8 mouse cellular contexts compared by ENCODE assay signal in genomic region chr10:102158809-102159208, GRCm38 (mm10).
DNase-seq lines count a peak whose midpoint lies in the region; ATAC-seq and TF ChIP-seq lines count a peak whose summit lies in the region.

No protein-coding gene starts in this region.

- no peak for TF ChIP-seq POLR2A in lung, adult 2 months (IDR thresholded peaks at IDR 0.05; ENCODE audit: borderline replicate concordance, extremely low read depth, low read depth, low read length)

- H3K9ac ChIP-seq in lung, embryonic 14.5 days: no peak overlapping the region
- peak overlapping the region; percentile 53; the same call in 1 of the 2 replicates for H3K9ac ChIP-seq in forebrain, embryonic 13.5 days
- peak overlapping the region; percentile 42 for H3K9ac ChIP-seq in midbrain, embryonic 15.5 days

- H3K4me2 ChIP-seq in lung, embryonic 14.5 days: peak overlapping the region; percentile 59
- H3K4me2 ChIP-seq in forebrain, embryonic 13.5 days: peak overlapping the region; percentile 52
- H3K4me2 ChIP-seq in midbrain, embryonic 15.5 days: peak overlapping the region; percentile 50

- peak; percentile 28 for DNase-seq in lung, embryonic 14.5 days
- no peak for DNase-seq in lung, adult 2 months
- DNase-seq in layer of hippocampus, adult 8-10 months (ENCODE audit: low spot score in 2 of 2): peak; percentile 8 to 21
- no peak for DNase-seq in thymus, postnatal 0 days (ENCODE audit: low spot score)
- no peak for DNase-seq in ovary, postnatal 36 days (ENCODE audit: low spot score)

- 6% methylated on average over 12 of the region's 12 CpGs for WGBS in lung, embryonic 14.5 days
- 11% methylated on average over 12 of the region's 12 CpGs for WGBS in lung, adult 2 months
- 9% methylated on average over 12 of the region's 12 CpGs for WGBS in forebrain, embryonic 13.5 days
- 12% methylated on average over 12 of the region's 12 CpGs for WGBS in midbrain, embryonic 15.5 days

- H3K4me3 ChIP-seq in lung, embryonic 14.5 days (ENCODE audit: low read depth, low read length): no peak overlapping the region; the same call in 1 of the 2 replicates
- H3K4me3 ChIP-seq in lung, adult 2 months (replicated peaks; ENCODE audit: extremely low read depth, low read depth, low read length): no peak overlapping the region
- H3K4me3 ChIP-seq in forebrain, embryonic 13.5 days: peak overlapping the region; percentile 29
- H3K4me3 ChIP-seq in midbrain, embryonic 15.5 days: peak overlapping the region; percentile 39

- no peak for TF ChIP-seq CTCF in lung, embryonic 14.5 days (IDR thresholded peaks at IDR 0.05; ENCODE audit: low read depth)
- TF ChIP-seq CTCF in lung, adult 2 months (IDR thresholded peaks at IDR 0.05; ENCODE audit: insufficient read depth, low read length): no peak

- H3K27ac ChIP-seq in lung, embryonic 14.5 days (ENCODE audit: low read depth): no peak overlapping the region
- no peak overlapping the region; the same call in 1 of the 2 replicates for H3K27ac ChIP-seq in forebrain, embryonic 13.5 days
- peak overlapping the region; percentile 67 for H3K27ac ChIP-seq in midbrain, embryonic 15.5 days

- peak; percentile 63; the same call in 1 of the 2 replicates for ATAC-seq in lung, embryonic 14.5 days (ENCODE audit: insufficient read depth)
- ATAC-seq in forebrain, embryonic 13.5 days: peak; percentile 78
- ATAC-seq in midbrain, embryonic 15.5 days (replicated peaks): peak; percentile 86
- ATAC-seq in inflammation-experienced regulatory T-cells, adult 6 months: no peak

- no peaks in the 10 kb centered on the region for H3K36me3 ChIP-seq in lung, embryonic 14.5 days (ENCODE audit: insufficient read depth)
- H3K36me3 ChIP-seq in forebrain, embryonic 13.5 days (ENCODE audit: poor library complexity, severe bottlenecking): no peaks in the 10 kb centered on the region
- no peaks in the 10 kb centered on the region for H3K36me3 ChIP-seq in midbrain, embryonic 15.5 days (replicated peaks)

- no peaks in the 10 kb centered on the region for H3K27me3 ChIP-seq in lung, embryonic 14.5 days (ENCODE audit: insufficient read depth, low read length)
- no peaks in the 10 kb centered on the region for H3K27me3 ChIP-seq in forebrain, embryonic 13.5 days
- no peaks in the 10 kb centered on the region for H3K27me3 ChIP-seq in midbrain, embryonic 15.5 days (replicated peaks)

- no peaks in the 10 kb centered on the region for H3K9me3 ChIP-seq in lung, embryonic 14.5 days (ENCODE audit: low read depth, low read length)
- H3K9me3 ChIP-seq in forebrain, embryonic 13.5 days (replicated peaks): no peaks in the 10 kb centered on the region
- H3K9me3 ChIP-seq in midbrain, embryonic 15.5 days: no peaks in the 10 kb centered on the region

- no peaks in the 10 kb centered on the region for H3K4me1 ChIP-seq in lung, embryonic 14.5 days (ENCODE audit: insufficient read depth)
- H3K4me1 ChIP-seq in lung, adult 2 months (ENCODE audit: control insufficient read depth, insufficient read depth, low read length): no peaks in the 10 kb centered on the region
- H3K4me1 ChIP-seq in forebrain, embryonic 13.5 days: peaks cover 6% of the 10 kb centered on the region; the same call in 1 of the 2 replicates
- peaks cover 4% of the 10 kb centered on the region; the same call in 1 of the 2 replicates for H3K4me1 ChIP-seq in midbrain, embryonic 15.5 days

Comparison
In these comparisons a context has a peak if more than half of its experiments do, and no peak if none do; other contexts are left out.
1. DNase-seq: peak in lung, embryonic 14.5 days (single experiment) and layer of hippocampus, adult 8-10 months (2 of 2); none in lung, adult 2 months (single experiment), thymus, postnatal 0 days (single experiment) and ovary, postnatal 36 days (single experiment).
2. H3K4me3 ChIP-seq: peak in forebrain, embryonic 13.5 days (single experiment) and midbrain, embryonic 15.5 days (single experiment); none in lung, embryonic 14.5 days (single experiment) and lung, adult 2 months (single experiment).
3. Peak in every context shown above with its lines, with median percentiles within 50 percentile points of each other: H3K4me2 ChIP-seq.